Mouse (Mus musculus) embryonic stem cell, embryonic (primary cell): ENCODE results near the gene Gm28374.

Source experiments
- CTCF ChIA-PET, 4 experiments: fragments of 300-600 bp in 2 of 4; fragments of 350-600 bp in 2 of 4; sonication (Branson Sonifier 250); formaldehyde crosslinking; loops; one replicate each; lab custom pipeline; 2022; ENCODE audit warnings: inconsistent platforms in 2 of 4; lab: Charles Lee
- POLR2A ChIA-PET, 4 experiments: fragments of 300-600 bp in 2 of 4; fragments of 350-600 bp in 2 of 4; sonication (Branson Sonifier 250); formaldehyde crosslinking; loops; one replicate each; lab custom pipeline; 2022; ENCODE audit warnings: antibody characterized with exemption in 4 of 4, inconsistent platforms in 1 of 4; lab: Charles Lee

The Gm28374 gene

GRCm38 (mm10) chr19:6082156-6082555, at the start of gene Gm28374:
Gm28374 (minus strand) TSS chr19:6082256.
- ChIA-PET CTCF (interaction anchor here in 1 of 4 experiments (0.9 kb wide), 1 partner anchor 15 kb away, joined by 3 read pairs; no protein-coding TSS in a partner anchor), POLR2A (interaction anchor here in 3 of 4 experiments (0.8 to 47.9 kb wide), 7 partner anchors 6 to 46 kb away, joined by 3 to 1520 read pairs (median 5); partner anchors contain the start of genes Tm7sf2 (in 3 of the 3), Fau (in 2 of the 3), Mrpl49 (in 2 of the 3) and Syvn1 (in 2 of the 3))

GRCm38 (mm10) chr19:6130414-6131128, 48.5 kb upstream of the Gm28374 start:
- POLR2A ChIA-PET: interaction anchor here (0.6 to 3.1 kb wide), 15 partner anchors 10 to 533 kb away, joined by 3 to 29 read pairs (median 4); partner anchors contain the start of genes Arl2 (in 3 of the 4), Batf2 (in 3 of the 4), Fau (in 2 of the 4) and Mrpl49 (in 2 of the 4)
- CTCF ChIA-PET: interaction anchor here in 1 of 4 experiments (1.1 to 1.7 kb wide), 2 partner anchors 11 to 167 kb away, joined by 4 to 5 read pairs; partner anchors contain the start of genes Arl2 and Pola2

DNA sequence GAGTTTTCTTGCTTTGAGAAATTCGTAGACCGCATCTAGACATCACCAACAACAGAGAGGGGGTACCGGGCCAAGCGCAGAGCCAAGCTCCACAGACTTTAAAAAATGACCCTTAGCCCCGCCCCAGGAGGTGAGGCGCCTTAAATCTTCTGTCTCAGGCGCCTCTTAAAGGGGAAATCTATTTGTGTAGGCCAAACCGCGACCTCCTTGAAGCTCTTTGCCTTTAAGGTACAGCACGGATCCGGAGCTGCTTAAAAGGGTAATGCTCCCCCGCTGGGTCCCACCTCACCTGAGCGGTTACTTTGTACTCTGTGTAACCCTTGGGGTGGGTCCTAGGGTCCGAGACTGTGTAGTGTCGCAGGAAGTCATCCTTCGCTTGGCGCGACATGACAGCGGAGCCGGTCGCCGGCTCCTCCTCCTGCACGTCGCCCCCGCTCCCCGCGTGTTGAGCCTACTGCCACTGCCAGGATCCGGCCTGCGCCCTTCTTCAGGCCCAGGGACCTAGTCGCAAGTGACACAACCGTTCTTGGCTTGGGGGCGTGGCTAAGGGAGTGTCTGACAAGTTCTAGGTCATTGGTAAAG, 45.8 kb upstream of the Gm28374 start, which contains the start of gene Snx15:
Snx15 (minus strand) TSS at position 545 of the 582 bp plus-strand sequence.
- CTCF ChIA-PET: interaction anchor here (0.5 to 2.6 kb wide), 40 partner anchors 9 to 687 kb away, joined by 3 to 23 read pairs (median 4); partner anchors contain the start of genes Arl2 (in 3 of the 4), Batf2 (in 3 of the 4), Cdc42ep2 (in 2 of the 4) and Pola2 (in 2 of the 4)
- POLR2A ChIA-PET: interaction anchor here (0.5 to 3.0 kb wide), 125 partner anchors 9 to 664 kb away, joined by 3 to 44 read pairs (median 5); partner anchors contain the start of genes Cdca5 (in 4 of the 4), Zfpl1 (in 4 of the 4), Arl2 (in 3 of the 4) and Pola2 (in 3 of the 4)

DNA sequence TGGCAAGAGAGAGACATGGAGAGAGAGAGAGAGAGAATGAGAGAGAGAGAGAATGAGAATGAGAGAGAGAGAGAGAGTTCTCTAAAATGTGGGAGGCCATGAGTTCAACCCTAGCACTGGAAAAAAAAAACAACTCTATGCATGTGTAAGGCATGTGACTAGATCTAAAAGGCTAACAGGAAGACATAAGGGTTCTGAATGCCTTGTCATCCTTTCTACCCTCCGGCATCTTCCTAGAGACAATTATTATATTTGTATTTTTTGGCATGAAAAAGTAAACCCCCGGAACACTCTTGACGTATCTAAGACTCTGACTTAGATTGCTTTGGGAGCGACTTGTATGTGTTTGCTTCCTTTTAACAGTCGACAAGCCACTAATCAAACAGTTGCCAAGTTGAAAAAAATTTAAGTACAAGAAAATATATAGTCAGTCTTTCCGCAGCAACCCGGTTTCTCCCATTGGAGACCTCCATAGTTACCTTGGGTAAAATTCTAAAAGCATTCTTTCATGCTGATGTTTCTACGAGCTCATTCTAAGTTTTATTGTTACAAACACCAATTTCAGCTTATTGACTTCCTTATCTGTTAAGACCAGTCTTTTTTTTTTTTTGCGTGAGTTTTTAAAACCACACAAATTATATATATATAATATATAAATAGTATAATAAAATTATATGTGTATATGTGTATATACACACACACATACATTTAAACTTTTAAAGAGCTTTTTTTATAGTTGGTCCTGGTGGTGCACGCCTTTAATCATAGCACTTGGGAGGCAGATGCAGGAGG, 44.9 kb upstream of the Gm28374 start:
- ChIA-PET CTCF (interaction anchor here (0.5 to 2.6 kb wide), 36 partner anchors 8 to 402 kb away, joined by 3 to 23 read pairs (median 4); partner anchors contain the start of genes Arl2 (in 3 of the 4), Batf2 (in 3 of the 4), Pola2 (in 2 of the 4) and Sac3d1 (in 2 of the 4)), POLR2A (interaction anchor here (0.5 to 3.0 kb wide), 111 partner anchors 8 to 664 kb away, joined by 3 to 44 read pairs (median 5); partner anchors contain the start of genes Cdca5 (in 4 of the 4), Zfpl1 (in 4 of the 4), Arl2 (in 3 of the 4) and Pola2 (in 3 of the 4))

GRCm38 (mm10) chr19:6126289-6126688, 44.2 kb upstream of the Gm28374 start:
- POLR2A ChIA-PET: interaction anchor here in 2 of 4 experiments (1.7 to 3.0 kb wide), 7 partner anchors 41 to 338 kb away, joined by 6 to 23 read pairs (median 14); partner anchors contain the start of genes Capn1 (in 1 of the 2), Cdca5 (in 1 of the 2) and Zfpl1 (in 1 of the 2)
- CTCF ChIA-PET: interaction anchor here in 2 of 4 experiments (1.4 to 2.6 kb wide), 2 partner anchors 34 to 108 kb away, joined by 3 to 9 read pairs; no protein-coding TSS in a partner anchor

DNA sequence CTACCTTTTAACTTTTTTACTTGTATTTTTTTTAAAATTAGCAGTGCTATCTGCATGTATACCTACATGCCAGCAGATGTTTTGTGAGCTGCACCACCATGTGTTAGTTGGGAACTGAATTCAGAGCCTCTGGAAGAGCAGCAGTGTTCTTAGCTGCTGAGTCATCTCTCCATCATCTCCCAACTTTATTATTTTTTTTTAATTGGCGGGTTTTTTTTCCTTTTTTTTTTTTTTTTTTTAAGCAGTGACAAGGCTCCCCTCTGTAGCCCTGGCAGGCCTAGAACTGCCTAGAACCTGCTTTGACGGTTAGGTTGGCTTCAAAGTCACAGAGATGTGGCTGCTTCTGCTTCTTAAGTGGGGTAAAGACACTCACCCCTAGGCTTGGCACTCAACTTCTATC, 42.8 kb upstream of the Gm28374 start:
- POLR2A ChIA-PET: interaction anchor here (0.5 to 11.3 kb wide), 12 partner anchors 28 to 725 kb away, joined by 3 to 135 read pairs (median 3); partner anchors contain the start of genes Cdca5 (in 2 of the 4) and Zfpl1 (in 2 of the 4)
- CTCF ChIA-PET: interaction anchor here in 2 of 4 experiments (0.6 to 1.4 kb wide), 5 partner anchors 33 to 338 kb away, joined by 3 to 5 read pairs (median 4); no protein-coding TSS in a partner anchor

- POLR2A ChIA-PET: interaction anchor here in 2 of 4 experiments (0.6 to 11.3 kb wide), 13 partner anchors 13 to 336 kb away, joined by 3 to 135 read pairs (median 4); partner anchors contain the start of genes Cdca5 (in 2 of the 2), Tm7sf2 (in 2 of the 2), Zfpl1 (in 2 of the 2) and Arl2 (in 1 of the 2)
- CTCF ChIA-PET: interaction anchor here in 2 of 4 experiments (0.5 to 1.3 kb wide), 4 partner anchors 105 to 336 kb away, joined by 3 to 6 read pairs (median 4); partner anchors contain the start of gene Pola2 (in 2 of the 2)
These were observed 41.3 kb upstream of the Gm28374 start for GRCm38 (mm10) chr19:6123330-6123729.

DNA sequence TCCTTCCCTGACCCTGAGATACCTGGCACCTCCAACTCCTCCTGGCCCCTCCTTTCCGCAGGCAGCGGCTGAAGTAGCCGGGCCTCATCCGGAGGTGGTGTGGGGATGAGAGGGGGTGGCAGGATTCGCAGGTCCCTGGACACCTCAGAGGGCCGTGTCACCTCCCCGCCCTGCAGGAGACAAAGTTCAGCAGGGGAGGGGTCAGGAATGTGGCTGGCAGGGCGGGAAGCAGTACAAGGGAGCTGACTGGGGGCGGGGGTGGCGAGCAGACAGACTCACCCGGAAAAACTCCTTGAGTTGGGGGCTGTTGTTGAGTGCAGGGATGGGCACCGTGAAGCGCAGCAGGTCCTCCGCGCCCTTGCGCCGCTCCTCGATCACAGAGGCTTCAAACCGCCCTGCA, 39.7 kb upstream of the Gm28374 start:
- CTCF ChIA-PET: interaction anchor here in 3 of 4 experiments (0.6 to 3.1 kb wide), 6 partner anchors 18 to 104 kb away, joined by 3 to 8 read pairs (median 3); partner anchors contain the start of gene Tm7sf2 (in 1 of the 3)
- POLR2A ChIA-PET: interaction anchor here in 3 of 4 experiments (0.6 to 11.3 kb wide), 31 partner anchors 17 to 1606 kb away, joined by 3 to 135 read pairs (median 4); partner anchors contain the start of genes Capn1 (in 2 of the 3), Cdca5 (in 2 of the 3), Mrpl49 (in 2 of the 3) and Tm7sf2 (in 2 of the 3)

GRCm38 (mm10) chr19:6118677-6119185, 36.7 kb upstream of the Gm28374 start:
- ChIA-PET POLR2A (interaction anchor here (0.6 to 11.3 kb wide), 108 partner anchors 9 to 1806 kb away, joined by 3 to 135 read pairs (median 4); partner anchors contain the start of genes Arl2 (in 3 of the 4), Cdca5 (in 3 of the 4), Snx15 (in 3 of the 4) and Tm7sf2 (in 3 of the 4)), CTCF (interaction anchor here in 3 of 4 experiments (0.5 to 1.8 kb wide), 15 partner anchors 9 to 332 kb away, joined by 3 to 8 read pairs (median 4); partner anchors contain the start of genes Snx15 (in 2 of the 3), Arl2 (in 1 of the 3), Atg2a (in 1 of the 3) and Capn1 (in 1 of the 3))

- ChIA-PET POLR2A (interaction anchor here (0.6 to 11.3 kb wide), 112 partner anchors 9 to 1514 kb away, joined by 3 to 135 read pairs (median 4); partner anchors contain the start of genes Arl2 (in 3 of the 4), Cdca5 (in 3 of the 4), Snx15 (in 3 of the 4) and Tm7sf2 (in 3 of the 4)), CTCF (interaction anchor here in 3 of 4 experiments (0.5 to 1.8 kb wide), 16 partner anchors 9 to 331 kb away, joined by 3 to 8 read pairs (median 4); partner anchors contain the start of genes Snx15 (in 2 of the 3), Arl2 (in 1 of the 3), Atg2a (in 1 of the 3) and Capn1 (in 1 of the 3))
These were observed 36.1 kb upstream of the Gm28374 start, which contains the start of gene Sac3d1 for GRCm38 (mm10) chr19:6117986-6118676. Sac3d1 (minus strand) TSS chr19:6118650.

- ChIA-PET POLR2A (interaction anchor here in 3 of 4 experiments (0.6 to 11.3 kb wide), 44 partner anchors 9 to 339 kb away, joined by 3 to 135 read pairs (median 5); partner anchors contain the start of genes Snx15 (in 3 of the 3), Cdca5 (in 2 of the 3), Men1 (in 2 of the 3) and Tm7sf2 (in 2 of the 3)), CTCF (interaction anchor here in 3 of 4 experiments (0.6 to 1.8 kb wide), 4 partner anchors 10 to 119 kb away, joined by 3 to 8 read pairs (median 6); partner anchors contain the start of genes Cdca5 (in 1 of the 3), Ppp2r5b (in 1 of the 3), Snx15 (in 1 of the 3) and Zfpl1 (in 1 of the 3))
These were observed 35.4 kb upstream of the Gm28374 start for GRCm38 (mm10) chr19:6117346-6117985.

- POLR2A ChIA-PET: interaction anchor here (0.6 to 11.3 kb wide), 17 partner anchors 11 to 277 kb away, joined by 3 to 135 read pairs (median 4); partner anchors contain the start of genes Cdca5 (in 4 of the 4), Zfpl1 (in 4 of the 4), Snx15 (in 2 of the 4) and Arl2 (in 1 of the 4)
- CTCF ChIA-PET: interaction anchor here in 1 of 4 experiments (0.6 to 1.5 kb wide), 3 partner anchors 25 to 211 kb away, joined by 3 read pairs; partner anchors contain the start of gene Tmem262
These were observed 34.2 kb upstream of the Gm28374 start for GRCm38 (mm10) chr19:6116113-6116850.

DNA sequence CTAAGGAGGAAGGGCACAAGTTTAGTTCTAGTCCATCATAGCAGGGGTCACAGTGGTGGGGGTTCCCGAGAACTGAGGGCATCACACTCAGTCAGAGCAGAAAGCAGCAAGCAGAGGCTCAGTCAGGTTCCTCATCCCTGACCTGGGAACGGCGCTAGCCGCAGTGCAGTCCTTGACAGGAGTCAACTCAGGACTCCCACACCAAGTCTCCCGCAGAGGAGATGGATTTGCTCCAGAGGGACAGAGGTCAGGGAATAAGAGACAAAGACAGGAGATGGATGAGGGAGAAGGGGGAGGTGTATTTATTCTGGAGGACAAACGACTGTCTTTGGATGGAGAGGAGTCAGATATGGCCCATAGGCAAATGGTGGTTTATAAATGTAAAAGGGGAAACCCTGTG, 31.1 kb upstream of the Gm28374 start:
- CTCF ChIA-PET: no interaction called here
- POLR2A ChIA-PET: interaction anchor here in 1 of 4 experiments (2.2 kb wide), 1 partner anchor 24 kb away, joined by 12 read pairs; no protein-coding TSS in a partner anchor
